Mouse (Mus musculus): Measurements from ENCODE around the gene Gm10188.

The Gm10188 gene

GRCm38 (mm10) chr1:132229667-132230066, at the start of gene Gm10188:
Gene Gm10188 (minus strand): TSS chr1:132229767.
- no peak for DNase-seq

DNA sequence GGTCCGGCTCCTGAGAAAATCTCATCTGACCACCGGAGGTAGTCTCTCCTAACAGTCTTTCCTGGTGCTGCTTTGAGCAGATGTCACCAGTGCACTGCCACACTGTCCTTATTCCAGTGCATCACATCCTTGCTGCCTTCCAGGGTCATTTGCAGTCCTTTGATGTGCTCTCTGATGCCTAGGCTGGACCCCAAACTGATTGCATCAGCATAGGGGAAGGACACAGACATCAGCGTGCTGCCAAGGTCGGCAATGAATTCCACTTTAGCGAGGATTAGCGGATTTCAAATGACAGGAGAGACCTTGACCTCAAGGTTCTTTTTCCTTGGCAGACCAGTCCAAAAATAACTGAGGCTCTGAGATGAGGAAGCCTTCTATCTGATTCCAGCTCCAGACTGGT, 47.6 kb upstream of the Gm10188 start:
- no peak for DNase-seq

GRCm38 (mm10) chr1:132276694-132277093, 47.1 kb upstream of the Gm10188 start:
- no peak for DNase-seq

DNA sequence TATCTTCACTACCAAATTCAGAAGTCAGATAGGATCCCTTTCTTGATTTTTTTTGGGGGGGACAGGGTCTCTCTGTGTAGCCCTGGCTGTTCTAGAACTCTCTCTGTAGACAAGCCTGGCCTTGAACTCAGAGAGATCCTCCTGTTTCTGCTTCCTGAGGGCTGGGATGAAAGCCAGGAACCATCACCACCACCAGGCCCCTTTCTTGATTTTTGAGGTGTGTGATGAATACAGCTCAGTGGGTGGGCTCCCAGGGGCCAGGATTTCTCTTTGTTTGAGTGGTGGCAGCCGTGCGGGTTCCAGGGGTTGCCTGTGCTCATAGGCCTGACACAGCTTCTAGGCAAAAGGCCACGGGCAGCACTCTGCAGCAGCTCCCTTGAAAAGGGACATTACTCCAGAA, 41.7 kb upstream of the Gm10188 start:
- no peak for DNase-seq

GRCm38 (mm10) chr1:132268418-132269060, 39.0 kb upstream of the Gm10188 start:
- no peak for DNase-seq

- DNase-seq: no peak
These were observed 38.4 kb upstream of the Gm10188 start for GRCm38 (mm10) chr1:132267959-132268358.

DNA sequence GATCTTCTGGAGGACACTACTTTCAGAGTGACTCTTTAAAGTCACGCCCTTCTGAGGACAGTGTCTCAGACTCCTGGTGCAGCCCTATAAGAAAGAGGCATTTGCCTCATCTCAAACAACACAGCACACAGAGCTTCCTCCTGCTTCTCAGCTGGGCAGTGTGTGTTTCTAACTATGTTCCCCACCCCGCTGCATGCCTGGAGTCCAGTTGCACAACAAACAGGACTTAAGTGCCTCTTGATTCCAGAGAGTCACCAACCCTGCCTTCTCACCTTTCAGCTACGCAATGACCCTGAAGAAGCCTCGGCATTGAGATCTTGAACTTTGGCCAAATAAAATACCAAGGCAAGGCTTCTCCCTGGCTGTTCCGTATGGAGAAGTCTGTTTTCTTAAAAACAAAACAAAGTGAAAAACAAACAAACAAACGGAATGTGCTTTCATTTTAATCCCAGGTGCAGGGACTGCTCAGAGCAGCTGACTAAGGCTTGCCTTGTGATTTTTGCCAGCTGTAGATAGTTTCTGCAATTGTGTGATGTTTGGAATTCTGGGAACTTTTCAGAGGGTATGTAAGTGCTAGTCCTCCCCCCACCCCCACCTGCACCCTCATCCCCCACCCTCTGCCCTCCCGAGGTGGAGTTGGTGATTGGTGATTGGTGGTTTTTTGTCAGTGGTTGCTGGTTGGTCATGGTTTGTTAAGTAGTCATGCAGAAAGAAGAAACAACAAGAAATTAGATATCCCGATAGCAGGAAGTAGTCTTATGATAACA, 37.4 kb upstream of the Gm10188 start:
- peak; percentile 81 to 89 for DNase-seq

- no peak for DNase-seq
These were observed 36.4 kb upstream of the Gm10188 start for GRCm38 (mm10) chr1:132265936-132266335.

- peak; percentile 56 to 73 for DNase-seq
These were observed 35.8 kb upstream of the Gm10188 start for GRCm38 (mm10) chr1:132265211-132265859.

GRCm38 (mm10) chr1:132264577-132264976, 35.0 kb upstream of the Gm10188 start:
- no peak for DNase-seq

DNA sequence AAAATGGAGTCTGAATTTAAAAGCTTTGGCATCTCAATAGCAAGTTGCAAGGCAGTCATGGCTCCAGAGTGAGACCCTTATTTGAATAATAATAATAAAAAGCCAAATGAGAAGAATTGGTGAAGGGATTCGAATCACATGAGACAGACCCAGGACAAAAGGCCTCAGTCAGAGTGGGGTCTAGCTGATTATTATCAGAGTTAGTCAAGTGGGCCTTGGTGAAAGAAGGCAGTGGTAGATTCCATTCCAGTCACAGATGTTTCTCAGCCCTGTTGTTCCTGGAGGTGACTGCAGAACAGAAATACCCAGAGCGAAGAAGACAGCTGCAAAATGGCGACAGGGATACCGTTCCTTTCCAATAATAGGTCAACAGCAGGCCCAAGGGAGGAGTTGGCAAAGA, 34.1 kb upstream of the Gm10188 start:
- no peak for DNase-seq

GRCm38 (mm10) chr1:132261058-132261457, 31.5 kb upstream of the Gm10188 start:
- peak in 1 of 2 experiments; percentile 17 for DNase-seq

- DNase-seq: peak in 1 of 2 experiments; percentile 36
These were observed 30.8 kb upstream of the Gm10188 start for GRCm38 (mm10) chr1:132260331-132260730.

- DNase-seq: no peak
These were observed 24.9 kb upstream of the Gm10188 start for GRCm38 (mm10) chr1:132254467-132254866.

DNA sequence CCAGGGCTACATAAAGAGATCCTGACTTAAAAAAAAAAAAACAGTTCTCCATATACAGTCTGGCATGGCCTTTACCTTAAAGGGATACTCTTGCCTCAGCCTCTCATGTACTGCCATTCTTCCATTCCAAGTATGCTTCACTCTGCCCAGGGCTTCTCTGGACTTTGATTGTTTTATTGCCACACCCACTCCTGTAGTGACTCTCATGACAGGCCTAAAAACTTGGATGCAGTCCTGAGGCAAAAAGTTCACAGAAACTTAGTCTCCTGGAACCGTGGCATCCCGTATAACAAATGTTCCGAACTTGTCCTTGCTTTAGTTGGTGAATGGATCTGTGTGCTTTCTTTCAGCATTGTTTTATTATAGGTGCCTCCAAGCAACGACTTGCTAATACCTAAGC, 17.1 kb upstream of the Gm10188 start:
- DNase-seq: no peak

GRCm38 (mm10) chr1:132246137-132246536, 16.6 kb upstream of the Gm10188 start:
- peak; percentile 13 to 38 for DNase-seq

DNA sequence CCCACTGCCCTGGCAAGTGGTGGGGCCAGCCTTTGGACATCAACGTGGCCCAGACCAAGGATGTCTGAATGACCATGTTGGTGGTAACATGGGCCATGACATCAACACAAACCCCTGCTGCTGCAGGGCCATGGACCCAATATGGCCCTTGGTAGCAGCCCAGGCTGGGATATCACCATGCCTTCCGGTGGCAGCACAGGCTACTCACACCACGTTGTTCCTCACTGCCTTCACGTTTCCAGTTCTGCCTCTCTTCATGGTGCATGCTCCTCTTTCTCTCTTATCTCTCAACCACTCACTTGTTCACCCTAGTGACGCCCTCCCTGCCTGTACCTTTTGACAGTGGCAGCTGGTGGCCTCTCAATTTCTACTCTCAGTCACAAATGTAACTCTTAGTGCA, 15.4 kb upstream of the Gm10188 start:
- no peak for DNase-seq

- DNase-seq: peak; percentile 55 to 63
These were observed 8.1 kb upstream of the Gm10188 start for GRCm38 (mm10) chr1:132237585-132238159.

GRCm38 (mm10) chr1:132234757-132235273, 5.2 kb upstream of the Gm10188 start:
- no peak for DNase-seq

- DNase-seq: peak; percentile 33 to 50
These were observed 4.0 kb upstream of the Gm10188 start for GRCm38 (mm10) chr1:132233566-132233965.

DNA sequence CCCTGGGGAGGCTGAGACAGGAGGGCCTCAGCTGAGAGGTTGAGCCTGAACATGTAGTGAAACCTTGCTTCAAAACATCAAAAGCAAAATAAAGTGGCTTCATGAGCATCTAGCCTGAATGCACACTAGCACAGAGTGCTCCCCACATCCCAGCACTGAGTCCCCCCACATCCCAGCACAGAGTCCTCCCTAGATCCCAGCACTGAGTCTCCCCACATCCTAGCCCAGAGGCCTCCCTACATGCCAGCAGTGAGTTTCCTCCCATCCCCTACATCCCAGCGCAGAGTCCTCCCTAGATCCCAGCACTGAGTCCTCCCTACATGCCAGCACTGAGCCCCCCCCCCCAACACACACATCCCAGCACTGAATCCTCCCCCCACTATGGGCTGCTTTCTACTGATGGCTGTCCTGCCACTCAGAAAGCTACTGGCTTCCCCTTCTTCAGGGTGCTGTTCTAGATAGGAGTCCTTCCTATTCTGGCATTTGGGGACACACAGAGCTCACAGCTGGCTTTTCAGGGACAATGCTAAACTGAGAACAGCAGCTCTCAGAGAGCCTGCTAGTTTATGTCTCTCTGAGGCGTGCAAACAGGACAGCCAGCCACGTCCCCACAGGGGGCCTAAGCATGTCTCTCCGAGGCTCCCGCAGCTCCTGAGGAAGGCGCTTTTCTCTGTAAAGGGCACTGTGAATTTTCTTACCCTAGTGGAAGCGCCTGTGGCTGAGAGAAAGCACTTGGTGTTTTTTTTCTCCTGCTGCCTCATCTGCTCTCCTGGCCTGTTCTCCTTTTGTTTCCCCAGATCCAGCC, 2.1 kb upstream of the Gm10188 start:
- no peak for DNase-seq
